Comparison of ENCODE assay signal across 38 mouse cellular contexts in the genomic region with DNA sequence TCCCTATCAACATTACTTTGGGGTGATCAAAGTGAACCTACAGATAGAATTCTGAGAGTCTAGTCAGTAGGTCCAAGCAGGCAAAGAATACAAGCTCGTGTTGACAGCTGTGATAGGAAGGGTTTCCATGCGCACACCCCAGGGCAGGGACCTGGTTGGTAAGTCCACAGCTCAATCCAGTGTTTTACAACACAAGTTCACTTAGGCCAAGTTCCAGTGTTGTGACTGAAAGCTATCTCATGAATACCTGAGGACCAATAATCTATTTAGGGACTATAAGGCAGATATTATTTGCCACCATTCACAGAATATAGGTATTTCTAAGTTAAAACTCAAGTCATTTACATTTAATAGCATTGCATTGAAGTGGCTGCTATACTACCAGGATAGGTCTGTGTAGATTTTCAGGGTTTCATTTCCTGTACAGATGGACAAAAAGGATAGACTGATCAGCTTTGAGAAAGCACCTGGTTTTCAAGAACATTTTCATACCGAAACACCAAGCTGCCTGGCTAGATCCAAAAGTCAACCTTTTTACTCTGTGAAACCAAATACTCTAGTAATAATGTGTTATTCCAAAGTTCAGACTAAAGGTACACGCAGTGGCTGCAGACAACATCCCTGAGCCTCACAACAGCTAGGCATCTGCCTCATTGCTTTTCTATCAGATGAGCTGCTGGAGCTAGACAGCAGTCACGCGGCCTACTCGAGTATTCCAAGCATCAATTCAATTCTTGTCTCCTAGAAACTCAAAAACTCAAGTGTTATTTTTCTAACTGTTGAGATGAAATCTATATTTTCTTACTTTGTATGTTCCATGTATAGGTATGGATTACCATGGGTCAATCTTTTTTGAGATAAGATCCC. TPM values are rescaled to one million over a fixed set of nuclear protein-coding genes. Genes with fewer than 3 reads are reported as not detected.
DNase-seq lines count a peak whose midpoint lies in the region; ATAC-seq and TF ChIP-seq lines count a peak whose summit lies in the region.
"Had no signal": no experiment of that assay in that cellular context is flagged by ENCODE, and none has a peak within 500 bp of the region (broad histone marks: within the 10 kb centered on the region; RNA-seq: fewer than 3 reads in every experiment).

No protein-coding gene starts in this region.

- no peaks in the 10 kb centered on the region for H3K9me3 ChIP-seq in liver, postnatal 0 days (ENCODE audit: low read length)
- H3K9me3 ChIP-seq in liver, embryonic 12.5 days (replicated peaks): no peaks in the 10 kb centered on the region
- H3K9me3 ChIP-seq: embryonic facial prominence, embryonic 13.5 days; heart, embryonic 13.5 days; hindbrain, embryonic 10.5 days; hindbrain, embryonic 15.5 days; kidney, embryonic 15.5 days; limb, embryonic 13.5 days; liver, embryonic 15.5 days; midbrain, embryonic 13.5 days; neural tube, embryonic 15.5 days had no signal

- no peak for ATAC-seq in liver, postnatal 0 days
- no peak for ATAC-seq in liver, embryonic 12.5 days
- ATAC-seq: inflammation-experienced regulatory T-cells, adult 6 months; midbrain, embryonic 13.5 days had no signal

- TF ChIP-seq POLR2A in heart, adult 2 months (IDR thresholded peaks at IDR 0.05; ENCODE audit: insufficient read depth, low read depth, low read length): 0 out of 2 replicates have a peak, but pooled peaks have one; percentile 28
- TF ChIP-seq POLR2A in cortical plate, adult 2 months (IDR thresholded peaks at IDR 0.05; ENCODE audit: extremely low read depth, insufficient read depth, low read length): peak; percentile 16; the same call in 1 of the 2 replicates

- 79% methylated on average over 7 of the region's 7 CpGs for WGBS in heart, adult 2 months
- 73% methylated on average over 7 of the region's 7 CpGs for WGBS in liver, postnatal 0 days (ENCODE audit: insufficient replicate concordance)
- 81% methylated on average over 7 of the region's 7 CpGs for WGBS in liver, embryonic 12.5 days (ENCODE audit: insufficient replicate concordance)

- no peaks in the 10 kb centered on the region for H3K27me3 ChIP-seq in heart, adult 2 months (ENCODE audit: control insufficient read depth, insufficient read depth, low read length)
- H3K27me3 ChIP-seq in liver, postnatal 0 days (ENCODE audit: insufficient read depth, low read length): no peaks in the 10 kb centered on the region
- no peaks in the 10 kb centered on the region for H3K27me3 ChIP-seq in liver, embryonic 12.5 days (replicated peaks)
- H3K27me3 ChIP-seq: embryonic facial prominence, embryonic 13.5 days; heart, embryonic 13.5 days; hindbrain, embryonic 15.5 days; kidney, embryonic 15.5 days; limb, embryonic 13.5 days; liver, embryonic 15.5 days; midbrain, embryonic 13.5 days; neural tube, embryonic 15.5 days had no signal

- H3K79me2 ChIP-seq in heart, adult 2 months (replicated peaks; ENCODE audit: control insufficient read depth, insufficient read depth, low read length): no peaks in the 10 kb centered on the region

- H3K4me2 ChIP-seq in liver, postnatal 0 days (ENCODE audit: low read depth, low read length): no peak overlapping the region
- no peak overlapping the region for H3K4me2 ChIP-seq in liver, embryonic 12.5 days
- H3K4me2 ChIP-seq: embryonic facial prominence, embryonic 13.5 days; heart, embryonic 13.5 days; hindbrain, embryonic 15.5 days; kidney, embryonic 15.5 days; limb, embryonic 13.5 days; liver, embryonic 15.5 days; midbrain, embryonic 13.5 days; neural tube, embryonic 15.5 days had no signal

- TF ChIP-seq CTCF in heart, adult 2 months (IDR thresholded peaks at IDR 0.05): no peak
- TF ChIP-seq CTCF in liver, postnatal 0 days (IDR thresholded peaks at IDR 0.05; ENCODE audit: low read depth): no peak
- TF ChIP-seq CTCF in cortical plate, adult 2 months (IDR thresholded peaks at IDR 0.05; ENCODE audit: extremely low read depth, insufficient read depth, low read length): no peak

- no peak overlapping the region for H3K4me3 ChIP-seq in heart, adult 2 months
- H3K4me3 ChIP-seq in liver, postnatal 0 days (ENCODE audit: low read depth, low read length): no peak overlapping the region
- no peak overlapping the region for H3K4me3 ChIP-seq in liver, embryonic 12.5 days
- no peak overlapping the region for H3K4me3 ChIP-seq in cortical plate, adult 2 months (ENCODE audit: insufficient read depth, low read length)
- H3K4me3 ChIP-seq: embryonic facial prominence, embryonic 13.5 days; erythroblast, embryonic 14.5 days; heart, embryonic 13.5 days; hindbrain, embryonic 10.5 days; hindbrain, embryonic 15.5 days; kidney, embryonic 15.5 days; limb, embryonic 13.5 days; liver, embryonic 15.5 days; midbrain, embryonic 13.5 days; neural tube, embryonic 15.5 days had no signal

- TF ChIP-seq EP300 in heart, adult 2 months (IDR thresholded peaks at IDR 0.05; ENCODE audit: insufficient read depth, low read depth, low read length): no peak
- TF ChIP-seq EP300 in liver, postnatal 0 days (IDR thresholded peaks at IDR 0.05; ENCODE audit: low read depth): no peak

- intact Hi-C loops in heart, adult 2 months (cut with DNase I): no loop called here

- peaks cover 5% of the 10 kb centered on the region for H3K4me1 ChIP-seq in heart, adult 2 months (ENCODE audit: control insufficient read depth, insufficient read depth, low read length)
- H3K4me1 ChIP-seq in liver, postnatal 0 days (ENCODE audit: insufficient read depth): peaks cover 18% of the 10 kb centered on the region
- peaks cover 39% of the 10 kb centered on the region for H3K4me1 ChIP-seq in liver, embryonic 12.5 days
- H3K4me1 ChIP-seq in cortical plate, adult 2 months (ENCODE audit: control insufficient read depth, insufficient read depth, low read length): peaks cover 7% of the 10 kb centered on the region

- peaks cover 33% of the 10 kb centered on the region for H3K36me3 ChIP-seq in heart, adult 2 months (ENCODE audit: control insufficient read depth, insufficient read depth, low read length)
- H3K36me3 ChIP-seq in liver, postnatal 0 days (replicated peaks; ENCODE audit: insufficient read depth, low read length): peaks cover 80% of the 10 kb centered on the region
- H3K36me3 ChIP-seq in liver, embryonic 12.5 days: peaks cover 97% of the 10 kb centered on the region

- no peak overlapping the region for H3K9ac ChIP-seq in heart, adult 2 months (ENCODE audit: low read depth, low read length)
- no peak overlapping the region; the same call in 1 of the 2 replicates for H3K9ac ChIP-seq in liver, postnatal 0 days (replicated peaks)
- H3K9ac ChIP-seq in liver, embryonic 12.5 days: no peak overlapping the region
- H3K9ac ChIP-seq: embryonic facial prominence, embryonic 13.5 days; heart, embryonic 13.5 days; hindbrain, embryonic 15.5 days; kidney, embryonic 15.5 days; limb, embryonic 13.5 days; liver, embryonic 15.5 days; midbrain, embryonic 13.5 days; neural tube, embryonic 15.5 days had no signal

- no peak overlapping the region for H3K27ac ChIP-seq in heart, adult 2 months
- H3K27ac ChIP-seq in liver, postnatal 0 days (ENCODE audit: low read depth): peak overlapping the region; percentile 36; the same call in 1 of the 2 replicates
- H3K27ac ChIP-seq in liver, embryonic 12.5 days: no peak overlapping the region
- H3K27ac ChIP-seq in cortical plate, adult 2 months (ENCODE audit: insufficient read depth, low read length): no peak overlapping the region
- H3K27ac ChIP-seq: embryonic facial prominence, embryonic 13.5 days; heart, embryonic 13.5 days; hindbrain, embryonic 10.5 days; hindbrain, embryonic 15.5 days; kidney, embryonic 15.5 days; limb, embryonic 13.5 days; liver, embryonic 15.5 days; macrophage; midbrain, embryonic 13.5 days; neural tube, embryonic 15.5 days had no signal

- DNase-seq in heart, adult 2 months: no peak
- DNase-seq in heart, adult 18-20 months: no peak
- no peak for DNase-seq in liver, postnatal 0 days
- DNase-seq in cerebellum, postnatal 36 days: no peak
- no peak for DNase-seq in urinary bladder, postnatal 14 days (ENCODE audit: low spot score)
- DNase-seq: adrenal gland, postnatal 10 days; cerebellum, adult 11 months; cerebellum, adult 9-10 months; gastrocnemius, postnatal 10 days; heart, postnatal 10 days; kidney, adult 11 months; kidney, postnatal 25 days; lung, postnatal 10 days; retina, postnatal 1 day; right cerebral cortex, postnatal 14 days; thymus, postnatal 14 days had no signal

RNA-seq across cellular contexts. Expression of a gene that starts 6.3 kb away (rescaled TPM):
- 10 to 100 TPM; 73.3 to 80.4 TPM for total RNA-seq in heart, adult 2 months (2021)
- 46.3 and 86.1 TPM in 2 replicates for polyA plus RNA-seq in heart, adult 2 months (2012; rRNA removed)
- 10 to 100 TPM; 68.6 to 69.9 TPM for total RNA-seq in heart, adult 18-20 months (2021)
- polyA plus RNA-seq in liver, postnatal 0 days (2015; fragmentation: Nextera tagmentation; extraction: Ambion mirVana): 119 and 137 TPM in 2 replicates
- polyA plus RNA-seq in liver, embryonic 12.5 days (2016; fragmentation: Nextera tagmentation; extraction: Ambion mirVana): 108 and 112 TPM in 2 replicates
- polyA plus RNA-seq in cortical plate, adult 2 months (2012; rRNA removed): 64.8 and 72.8 TPM in 2 replicates

RNA-seq across cellular contexts. Expression of a gene that starts 15.2 kb away (rescaled TPM):
- total RNA-seq in heart, adult 2 months (2021): 10 to 100 TPM; 21.7 to 25.6 TPM
- polyA plus RNA-seq in heart, adult 2 months (2012; rRNA removed): 6.0 and 13.6 TPM in 2 replicates
- total RNA-seq in heart, adult 18-20 months (2021): 10 to 100 TPM; 32.0 to 35.2 TPM
- polyA plus RNA-seq in liver, postnatal 0 days (2015; fragmentation: Nextera tagmentation; extraction: Ambion mirVana): 5.5 and 6.0 TPM in 2 replicates
- polyA plus RNA-seq in liver, embryonic 12.5 days (2016; fragmentation: Nextera tagmentation; extraction: Ambion mirVana): 17.3 and 19.1 TPM in 2 replicates
- polyA plus RNA-seq in cortical plate, adult 2 months (2012; rRNA removed): 9.5 and 9.9 TPM in 2 replicates

RNA-seq across cellular contexts. Expression of a gene that starts 42.7 kb away (rescaled TPM):
- not detected for total RNA-seq in heart, adult 2 months (2021)
- polyA plus RNA-seq in heart, adult 2 months (2012; rRNA removed): 0.12 and 0.23 TPM in 2 replicates
- total RNA-seq in heart, adult 18-20 months (2021): not detected
- polyA plus RNA-seq in liver, postnatal 0 days (2015; fragmentation: Nextera tagmentation; extraction: Ambion mirVana): 1.5 and 1.9 TPM in 2 replicates
- polyA plus RNA-seq in liver, embryonic 12.5 days (2016; fragmentation: Nextera tagmentation; extraction: Ambion mirVana): 0.67 and 0.80 TPM in 2 replicates
- polyA plus RNA-seq in cortical plate, adult 2 months (2012; rRNA removed): not detected in 2 replicates
- total RNA-seq: adrenal gland, postnatal 10 days; gastrocnemius, postnatal 10 days; heart, postnatal 10 days; layer of hippocampus, adult 8-10 months; layer of hippocampus, postnatal 25 days; left cerebral cortex, adult 8-10 months; left cerebral cortex, postnatal 36 days had no signal
- polyA plus RNA-seq: embryonic facial prominence, embryonic 13.5 days; erythroblast, embryonic 14.5 days; forebrain, embryonic 11.5 days; heart, embryonic 13.5 days; hindbrain, embryonic 10.5 days; hindbrain, embryonic 15.5 days; inflammation-experienced regulatory T-cells, adult 6 months; kidney, embryonic 15.5 days; macrophage; midbrain, embryonic 13.5 days; neural tube, embryonic 15.5 days; small intestine, adult 2 months; stomach, embryonic 14.5 days; urinary bladder, adult 2 months had no signal
